Mouse (Mus musculus): ENCODE data around the gene Acacb. TPM values are rescaled to one million over a fixed set of nuclear protein-coding genes. Genes with fewer than 3 reads are reported as not detected.
A peak's percentile ranks its signal among the peaks of the same experiment; 100 is the strongest.

The Acacb gene
- total RNA-seq, 2 experiments from 2014 or later: 113 to 138 TPM

DNA sequence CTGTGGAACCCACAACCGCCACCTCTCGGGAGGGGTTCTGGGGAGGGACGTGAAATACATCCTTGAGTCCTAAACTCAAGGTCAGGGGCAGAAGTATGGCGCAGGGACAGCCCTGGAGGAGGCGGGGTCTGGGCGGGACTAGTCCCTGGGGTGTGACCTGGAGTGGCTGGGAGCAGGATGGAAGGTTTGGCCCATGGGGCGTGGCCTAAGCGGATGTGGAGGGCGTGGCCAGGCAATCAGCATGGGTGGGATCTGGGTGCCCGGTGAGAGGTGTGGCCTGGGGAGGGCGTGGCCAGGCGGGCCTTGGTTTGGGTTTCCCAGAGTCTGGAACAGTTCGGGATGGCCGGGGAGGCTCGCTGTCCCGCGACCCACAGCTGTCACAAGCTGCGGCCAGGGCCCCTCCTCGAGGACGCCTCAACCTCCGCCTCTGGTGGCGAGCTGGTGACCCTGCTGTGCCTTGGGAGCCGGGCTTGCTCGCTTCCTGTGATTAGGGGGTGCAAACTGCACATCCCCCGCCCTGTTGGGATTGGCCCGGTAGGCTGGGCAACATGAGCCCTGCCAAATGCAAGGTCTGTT is 29.3 kb downstream of the Acacb start:
- DNase-seq: peak; percentile 99

DNA sequence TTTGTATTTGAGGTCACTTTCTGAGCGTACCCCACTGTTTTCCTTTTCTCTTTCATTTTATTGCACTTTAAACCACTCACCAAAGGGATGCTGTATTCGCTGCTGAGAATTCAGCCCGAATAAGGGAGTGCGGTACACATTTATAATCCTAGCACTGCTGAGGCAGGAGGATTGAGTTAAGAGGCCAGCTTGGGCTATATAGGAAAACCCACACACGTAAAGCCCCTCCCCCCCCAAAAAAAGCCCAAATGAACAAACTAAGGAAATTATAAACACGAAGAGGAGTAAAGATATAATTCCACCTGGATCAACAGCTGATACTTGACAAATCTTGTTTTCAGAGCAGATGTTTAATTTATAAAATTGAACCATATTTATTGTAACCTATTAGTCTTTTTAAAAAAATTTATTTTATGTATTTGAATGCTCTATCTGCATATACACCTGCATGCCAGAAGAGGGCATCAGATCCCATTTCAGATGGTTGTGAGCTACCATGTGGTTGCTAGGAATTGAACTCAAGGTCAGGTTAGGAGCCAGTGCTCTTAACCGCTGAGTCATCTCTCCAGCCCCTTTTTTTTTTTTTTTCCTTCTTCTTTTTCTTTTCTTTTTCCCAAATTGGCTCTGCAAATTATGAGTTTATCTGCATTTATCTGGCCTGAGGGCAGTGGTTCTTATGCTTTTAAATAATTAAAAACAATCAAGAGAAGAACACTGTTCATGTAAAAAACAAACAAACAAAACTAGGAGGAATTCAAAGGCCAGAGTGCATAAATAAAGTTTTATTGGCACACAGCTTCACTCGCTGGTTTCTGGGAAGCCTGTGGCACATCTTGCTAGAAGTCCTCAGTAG is 30.4 kb downstream of the Acacb start:
- no peak for DNase-seq

DNA sequence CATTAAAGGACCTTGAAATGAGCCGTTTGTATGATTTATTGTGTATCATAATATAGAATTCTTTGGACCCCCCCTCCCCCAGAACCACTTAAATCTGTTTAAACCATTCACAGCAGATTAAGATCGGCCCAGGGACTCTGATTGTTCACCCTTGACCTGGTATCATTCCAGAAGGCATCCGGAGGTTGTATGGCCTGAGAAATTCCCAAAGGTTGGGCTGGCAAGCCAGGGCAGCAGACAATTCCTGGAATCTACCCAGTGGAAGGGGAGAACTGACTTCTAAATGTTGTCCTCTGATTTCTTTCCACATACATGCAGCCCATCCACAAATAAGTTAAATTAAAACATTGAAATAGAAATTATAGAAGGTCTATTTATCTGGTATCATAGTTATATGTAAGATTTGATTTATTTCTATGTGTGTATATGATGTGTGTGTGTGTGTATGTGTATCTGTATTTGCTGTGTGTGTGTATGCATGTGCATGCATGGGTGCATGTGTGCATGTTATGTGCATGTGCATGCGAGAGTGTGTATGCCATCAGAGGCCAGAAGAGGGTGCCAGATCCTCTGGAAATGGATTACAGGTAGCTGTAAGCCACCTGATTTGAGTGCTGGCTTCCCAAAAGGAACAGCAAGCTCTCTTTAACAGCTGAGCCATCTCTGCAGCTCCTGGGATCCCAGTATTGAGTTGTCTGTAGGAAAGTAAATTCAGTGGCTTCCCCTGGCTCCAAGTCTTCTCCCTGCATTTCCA is 31.8 kb downstream of the Acacb start:
- DNase-seq: peak; percentile 59

DNA sequence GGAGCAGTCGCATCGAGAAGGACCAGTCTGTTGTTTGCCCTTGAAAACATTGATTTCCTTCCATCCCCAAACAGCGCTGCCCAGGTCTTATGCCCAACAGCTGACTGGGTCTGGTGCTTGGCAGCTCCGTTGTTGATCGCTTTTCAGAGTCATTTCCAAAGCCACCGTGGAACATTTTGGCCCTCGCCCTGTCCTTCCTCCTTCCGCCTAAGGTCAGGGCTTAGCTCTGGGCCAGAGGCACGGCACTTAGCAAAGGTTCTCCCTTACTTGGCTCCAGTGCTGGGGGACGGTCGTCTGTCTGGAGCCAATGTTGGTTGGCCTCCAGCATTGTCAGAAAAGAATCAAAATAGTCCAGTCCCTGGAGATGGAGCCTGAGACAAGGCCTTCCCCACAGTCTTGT is 33.2 kb downstream of the Acacb start:
- DNase-seq: peak; percentile 77

DNA sequence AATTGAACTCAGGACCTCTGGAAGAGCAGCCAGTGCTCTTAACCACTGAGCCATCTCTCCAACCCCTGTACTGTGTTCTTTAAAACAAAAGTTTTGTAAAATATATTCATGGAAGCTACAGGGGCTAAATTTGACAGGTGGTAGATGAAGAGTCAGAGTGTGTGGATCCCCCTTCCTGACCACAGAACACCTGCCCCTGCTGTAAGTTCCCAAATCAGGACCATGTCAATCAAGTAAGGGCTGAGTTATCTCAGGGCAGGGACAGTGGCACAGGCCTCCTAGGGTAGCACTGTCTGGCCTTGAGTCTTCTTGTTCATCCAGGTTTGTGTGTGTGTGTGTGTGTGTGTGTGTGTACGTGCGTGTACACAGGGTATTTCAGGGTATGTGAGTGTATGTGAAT is 37.2 kb downstream of the Acacb start:
- no peak for DNase-seq

DNA sequence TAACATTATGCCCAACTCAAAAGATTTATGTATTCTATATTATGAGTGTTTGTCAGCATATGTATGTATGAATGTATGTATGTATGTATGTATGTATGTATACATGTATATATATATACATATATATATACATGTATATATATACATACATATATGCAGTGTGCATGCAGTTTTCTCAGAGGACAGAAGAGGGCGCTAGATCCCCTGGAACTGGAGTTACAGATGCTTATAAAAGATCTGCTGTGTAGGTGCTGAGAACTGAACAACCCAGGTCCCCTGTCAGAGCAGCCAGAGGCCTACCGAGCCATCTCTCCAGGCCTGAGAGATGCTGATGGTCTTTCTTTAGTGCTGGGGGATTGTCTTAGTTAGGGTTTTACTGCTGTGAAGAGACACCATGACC is 40.8 kb downstream of the Acacb start:
- no peak for DNase-seq

DNA sequence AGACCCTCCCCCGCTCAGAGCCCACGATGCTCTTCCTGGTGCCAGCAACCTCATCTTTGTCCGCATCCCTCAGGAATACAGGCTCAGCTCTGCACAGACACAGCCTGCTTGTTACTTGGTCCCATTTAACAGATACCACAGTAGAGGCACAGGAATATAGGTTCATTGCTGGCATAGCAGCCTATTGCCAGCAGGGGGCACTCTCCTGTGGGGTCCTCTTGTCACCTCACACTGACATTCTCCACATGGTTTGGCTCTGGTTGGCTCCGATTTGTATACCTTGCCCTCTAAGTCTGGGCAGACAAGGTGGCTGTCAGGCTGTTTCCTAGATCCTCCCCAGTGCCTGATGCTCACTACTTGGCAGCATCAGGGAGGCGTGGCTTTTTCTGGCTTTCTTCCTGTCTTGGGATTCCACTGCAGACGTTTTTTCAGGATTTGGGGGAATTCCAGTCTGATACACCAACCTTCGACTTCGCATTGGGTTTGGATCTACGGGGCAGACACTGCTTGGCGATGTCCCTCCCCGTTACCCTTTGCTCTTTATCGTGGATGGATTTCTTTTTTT is 42.6 kb downstream of the Acacb start:
- no peak for DNase-seq

DNA sequence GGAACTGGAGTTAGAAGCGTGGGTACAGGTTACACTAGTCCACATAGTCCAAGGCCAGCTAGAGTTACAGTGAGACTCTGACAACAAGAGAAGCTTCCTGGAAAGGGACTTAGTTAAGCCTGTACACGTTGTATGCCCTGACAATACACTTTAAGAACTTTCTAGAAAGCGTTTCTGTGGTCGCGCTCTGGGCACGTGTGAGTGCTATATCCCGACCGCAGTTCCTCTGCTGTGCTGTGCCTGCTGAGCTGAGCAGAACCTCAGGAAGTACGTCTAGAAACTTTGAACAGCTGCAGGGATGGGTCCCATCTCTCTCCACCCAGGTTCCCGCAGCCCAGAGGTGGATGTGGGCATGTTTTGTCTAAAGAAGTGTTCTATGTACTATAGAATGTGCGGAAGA is 47.8 kb downstream of the Acacb start:
- DNase-seq: no peak

DNA sequence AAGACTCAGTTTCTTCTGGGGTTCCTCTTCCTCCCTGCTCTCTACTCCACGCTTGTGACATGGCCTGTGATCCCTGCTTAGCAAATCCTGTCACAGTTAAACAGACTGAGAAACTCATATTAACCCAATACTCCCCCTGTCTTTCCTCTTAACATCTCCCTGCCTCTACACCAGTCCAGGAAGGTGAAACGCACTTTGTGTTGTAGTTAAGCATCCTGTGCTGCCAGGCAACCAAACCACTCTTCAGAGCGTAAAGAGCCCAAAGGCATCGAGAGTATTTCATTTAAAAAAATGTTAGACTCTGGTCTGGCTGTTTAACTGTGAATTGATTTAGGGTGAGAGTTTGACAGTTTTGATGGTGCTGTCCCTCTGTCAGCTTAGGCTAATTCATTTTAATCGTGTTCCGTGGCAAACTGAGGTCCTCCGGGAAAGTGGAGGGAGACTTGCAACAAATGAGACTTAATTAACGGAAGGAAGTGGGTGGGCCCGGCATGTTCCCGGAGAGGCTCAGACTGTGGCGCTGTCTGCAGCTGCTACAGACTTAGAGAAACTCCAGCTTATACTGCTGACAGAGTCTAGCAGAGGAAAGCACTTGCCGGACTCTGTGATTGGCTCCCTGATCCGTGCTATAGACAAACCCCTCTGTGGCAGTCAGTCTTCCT is 52.9 kb downstream of the Acacb start:
- peak; percentile 27 for DNase-seq

DNA sequence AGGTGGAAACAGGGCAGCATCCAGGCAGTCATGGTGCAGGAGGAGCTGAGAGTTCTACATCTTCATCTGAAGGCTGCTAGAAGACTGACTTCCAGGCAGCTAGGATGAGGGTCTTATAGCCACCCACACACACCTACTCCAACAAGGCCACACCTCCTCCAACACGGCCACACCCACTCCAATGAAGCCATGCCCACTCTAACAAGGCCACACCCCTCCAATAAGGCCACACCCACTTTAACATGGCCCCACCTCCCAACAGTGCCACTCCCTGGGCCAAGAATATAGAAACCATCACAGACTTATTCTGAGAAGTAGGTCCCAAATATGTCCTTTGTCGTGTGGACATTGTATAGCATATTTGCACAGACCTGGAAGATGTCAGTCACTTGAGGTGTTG is 59.8 kb downstream of the Acacb start:
- DNase-seq: no peak

DNA sequence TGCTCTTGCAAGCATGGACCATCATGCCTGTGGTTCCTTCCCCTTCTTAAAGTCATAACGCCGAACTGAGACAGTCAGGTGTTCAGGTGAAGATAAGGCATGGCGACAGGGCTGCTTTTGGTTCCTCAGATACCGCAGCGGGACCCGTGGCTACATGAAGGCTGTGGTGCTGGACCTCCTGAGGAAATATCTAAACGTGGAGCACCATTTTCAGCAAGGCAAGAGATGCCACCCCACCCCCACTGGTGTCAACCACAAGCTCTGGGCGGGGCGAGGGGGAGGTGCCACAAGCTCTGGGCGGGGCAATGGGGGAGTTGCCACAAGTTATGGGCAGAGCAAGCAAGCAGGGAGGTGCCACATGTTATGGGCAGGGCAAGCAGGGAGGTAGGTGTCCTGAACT is 66.8 kb downstream of the Acacb start:
- DNase-seq: peak; percentile 30

DNA sequence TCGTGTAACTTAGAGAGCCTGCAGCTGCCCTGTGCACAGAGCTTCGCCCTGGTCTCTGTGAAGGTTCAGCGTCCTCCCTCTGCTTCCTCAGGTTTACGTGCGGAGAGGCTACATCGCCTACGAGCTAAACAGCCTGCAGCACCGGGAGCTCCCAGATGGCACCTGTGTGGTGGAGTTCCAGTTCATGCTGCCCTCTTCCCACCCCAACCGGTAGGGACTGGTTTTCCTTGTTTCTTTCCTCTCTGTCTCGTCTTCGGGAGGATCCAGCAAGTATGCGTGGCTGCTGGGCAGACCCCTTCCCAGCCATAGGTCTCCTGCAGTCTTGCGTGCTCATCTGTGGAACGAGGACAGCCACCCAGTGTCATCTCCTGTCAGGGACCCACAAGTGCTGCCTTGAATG is 72.4 kb downstream of the Acacb start:
- no peak for DNase-seq

DNA sequence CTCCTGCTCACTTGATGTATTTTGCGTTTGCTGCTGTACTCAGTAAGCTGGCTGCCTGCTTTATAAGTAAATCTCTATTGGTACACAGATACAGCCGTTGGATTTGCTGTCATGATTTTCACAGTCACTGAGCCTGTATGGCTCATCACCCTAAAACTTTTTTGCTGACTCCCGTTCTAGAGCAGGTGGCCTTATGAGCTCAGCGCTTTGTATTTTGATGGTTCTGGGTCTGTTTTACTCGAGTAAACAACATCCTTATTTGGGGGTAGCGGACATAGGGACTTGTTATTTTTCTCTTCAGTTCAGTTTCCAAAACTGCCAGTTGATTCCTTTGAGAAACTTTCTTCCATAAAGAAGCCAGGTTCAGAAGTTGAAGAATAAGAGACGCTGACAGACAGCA is 79.7 kb downstream of the Acacb start:
- DNase-seq: no peak

DNA sequence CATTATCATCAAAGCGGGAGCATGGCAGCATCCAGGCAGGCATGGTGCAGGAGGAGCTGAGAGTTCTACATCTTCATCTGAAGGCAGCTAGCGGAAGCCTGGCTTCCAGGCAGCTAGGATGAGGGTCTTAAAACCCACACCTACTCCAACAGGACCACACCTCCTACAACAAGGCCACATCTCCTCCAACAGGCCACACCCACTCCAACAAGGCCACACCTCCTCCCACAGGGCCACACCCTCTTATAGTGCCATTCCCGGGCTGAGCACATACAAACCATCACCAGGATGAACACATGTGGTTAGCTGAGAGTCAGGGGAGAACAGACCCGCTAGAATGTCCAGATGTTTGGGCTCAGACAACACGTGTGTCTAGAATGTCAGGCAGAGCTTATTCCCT is 82.6 kb downstream of the Acacb start:
- DNase-seq: no peak

DNA sequence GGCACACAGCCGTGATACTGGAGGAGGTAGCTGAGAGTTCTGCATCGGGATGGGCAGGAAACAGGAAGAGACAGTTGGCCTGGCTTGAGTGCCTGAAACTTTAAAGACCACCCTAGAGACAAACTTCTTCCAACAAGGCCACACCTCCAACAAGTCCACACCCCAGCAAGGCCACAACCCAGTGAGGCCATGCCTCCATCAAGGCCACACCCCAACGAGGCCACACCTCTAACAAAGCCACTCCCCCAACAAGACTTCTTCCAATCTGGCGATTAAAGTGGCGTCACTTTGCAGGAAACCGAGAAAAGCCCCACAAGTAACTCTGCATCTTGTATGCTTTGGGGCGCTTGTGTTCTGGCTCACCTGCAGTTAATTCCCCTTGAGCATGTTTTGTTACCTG is 92.6 kb downstream of the Acacb start:
- DNase-seq: peak; percentile 18

DNA sequence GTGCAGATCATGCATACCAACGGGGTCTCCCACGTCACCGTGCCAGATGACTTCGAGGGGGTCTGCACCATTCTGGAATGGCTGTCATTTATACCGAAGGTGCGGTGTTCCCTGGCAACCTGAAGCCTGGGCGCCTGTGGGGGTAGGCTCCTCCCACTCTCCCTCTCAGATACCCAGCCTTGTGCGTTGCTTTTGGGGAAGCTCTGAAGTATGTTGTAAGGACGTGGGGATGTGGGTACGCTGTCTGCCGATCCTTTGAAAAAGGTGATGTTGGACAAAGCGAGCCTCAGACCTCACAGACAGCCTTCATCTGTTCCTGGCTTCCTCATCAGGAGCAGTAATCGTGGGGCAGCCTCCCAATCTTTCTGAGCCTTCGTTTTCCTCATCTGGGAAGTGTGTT is 93.4 kb downstream of the Acacb start:
- no peak for DNase-seq

DNA sequence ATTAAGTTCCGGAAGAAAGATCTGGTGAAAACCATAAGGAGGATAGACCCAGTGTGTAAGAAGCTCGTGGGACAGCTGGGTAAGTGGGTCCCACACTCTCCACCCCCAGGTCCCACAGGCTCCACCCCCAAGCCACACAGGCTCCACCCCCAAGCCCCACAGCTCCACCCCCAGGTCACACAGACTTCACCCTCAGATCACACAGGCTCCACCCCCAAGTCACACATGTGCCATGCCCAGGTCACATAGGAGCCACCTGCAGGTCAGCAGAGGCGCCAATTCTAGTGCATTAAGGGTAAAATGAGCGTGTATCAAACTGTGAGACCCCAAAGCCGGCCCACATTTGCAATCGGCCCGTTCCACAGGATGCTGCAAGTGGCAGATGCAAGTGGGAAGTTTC is 100.1 kb downstream of the Acacb start:
- DNase-seq: no peak

DNA sequence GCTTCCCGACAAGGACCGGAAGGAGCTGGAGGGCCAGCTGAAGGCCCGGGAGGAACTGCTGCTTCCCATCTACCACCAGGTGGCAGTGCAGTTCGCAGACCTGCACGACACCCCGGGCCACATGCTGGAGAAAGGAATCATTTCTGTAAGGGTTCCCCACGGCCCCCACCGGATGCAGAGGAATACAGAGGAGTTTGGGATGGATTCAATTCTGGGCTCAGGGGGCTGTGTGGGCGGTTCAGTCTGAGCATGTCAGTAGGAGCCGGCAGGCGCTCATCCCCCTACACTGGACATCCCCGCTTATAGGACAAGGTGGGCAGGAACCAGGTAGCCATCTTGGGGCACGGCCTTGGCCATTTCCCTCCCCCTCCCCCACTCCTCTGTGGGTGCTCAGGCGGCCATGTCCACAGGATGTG is 101.8 kb downstream of the Acacb start:
- DNase-seq: peak; percentile 85

DNA sequence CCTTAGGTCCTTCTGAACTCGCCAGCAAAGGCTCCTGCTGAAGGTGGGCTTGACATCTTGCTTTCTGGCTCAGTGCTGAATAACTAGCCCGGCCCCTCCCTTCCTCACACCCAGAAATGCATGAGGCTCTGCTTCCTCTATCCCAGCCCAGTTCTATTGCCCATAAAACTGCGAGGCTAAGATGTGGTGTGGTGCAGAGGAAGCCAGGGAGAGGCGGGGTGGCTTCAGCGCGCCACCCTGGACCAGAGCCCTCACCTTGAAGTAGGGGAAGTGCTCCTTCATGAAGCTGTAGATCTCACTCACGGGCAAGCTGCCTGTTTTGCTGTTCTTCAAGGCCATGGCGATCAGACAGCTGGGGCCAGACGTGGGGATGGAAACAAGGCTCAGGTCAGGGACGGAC is 113.2 kb downstream of the Acacb start:
- no peak for DNase-seq

DNA sequence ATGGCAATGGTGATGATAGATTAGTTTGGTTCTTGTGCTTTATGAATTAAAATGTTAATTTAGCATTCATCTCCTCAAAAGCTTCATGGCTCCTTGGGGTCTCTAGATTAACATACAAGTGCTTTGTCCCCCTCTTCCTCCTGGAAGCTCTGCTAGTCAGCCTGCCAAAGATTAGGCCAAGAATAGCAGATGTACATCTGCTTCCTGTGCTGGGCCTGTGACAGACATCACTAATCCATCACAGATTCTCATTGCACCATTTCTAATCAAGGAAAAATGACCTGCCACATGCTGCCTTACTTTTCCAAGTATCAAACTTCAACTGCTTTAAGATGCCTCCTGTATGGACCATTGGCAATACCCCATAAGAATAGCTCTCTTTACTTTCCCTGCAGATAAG is 115.2 kb downstream of the Acacb start:
- DNase-seq: no peak

DNA sequence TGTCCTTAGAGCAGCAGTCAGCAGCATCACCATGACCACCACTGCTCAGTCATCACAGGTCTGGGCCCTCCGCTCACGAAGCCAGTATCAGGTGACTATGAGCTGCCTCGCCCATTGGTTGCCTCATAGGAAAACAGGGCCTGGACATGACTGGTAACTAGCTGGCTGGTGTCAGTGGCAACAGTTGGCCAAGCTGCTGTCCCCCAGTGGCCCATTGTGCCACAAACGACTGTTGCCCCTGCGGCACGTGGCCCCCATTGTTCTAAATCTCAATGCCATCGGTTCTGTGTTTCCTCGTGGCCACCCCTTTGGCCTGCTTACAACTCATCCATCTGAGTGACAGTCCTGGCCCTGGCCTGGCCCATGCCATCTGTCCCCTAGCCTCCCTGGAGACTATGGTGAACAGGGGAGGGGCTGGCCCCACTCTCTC is 117.7 kb downstream of the Acacb start:
- no peak for DNase-seq

DNA sequence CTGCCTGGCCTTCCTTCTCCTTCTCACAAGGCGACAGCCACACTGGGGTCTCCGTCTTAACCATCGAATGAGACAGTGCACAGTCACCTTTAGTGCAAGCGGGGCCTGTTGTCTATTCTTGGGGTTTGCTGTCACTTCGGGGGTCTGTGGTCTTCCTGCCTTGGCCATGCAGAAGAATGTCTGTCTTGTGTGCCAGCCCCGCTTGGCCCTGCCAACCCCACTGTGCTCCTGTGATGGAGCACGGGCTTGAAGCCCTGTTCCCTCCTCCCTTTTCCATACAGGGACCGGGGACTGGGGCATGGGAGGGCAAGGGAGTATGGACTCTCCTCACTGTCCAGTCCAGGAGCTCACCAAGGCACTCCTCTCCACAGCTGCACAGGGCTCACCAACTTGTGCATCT is 118.5 kb downstream of the Acacb start:
- DNase-seq: no peak

DNA sequence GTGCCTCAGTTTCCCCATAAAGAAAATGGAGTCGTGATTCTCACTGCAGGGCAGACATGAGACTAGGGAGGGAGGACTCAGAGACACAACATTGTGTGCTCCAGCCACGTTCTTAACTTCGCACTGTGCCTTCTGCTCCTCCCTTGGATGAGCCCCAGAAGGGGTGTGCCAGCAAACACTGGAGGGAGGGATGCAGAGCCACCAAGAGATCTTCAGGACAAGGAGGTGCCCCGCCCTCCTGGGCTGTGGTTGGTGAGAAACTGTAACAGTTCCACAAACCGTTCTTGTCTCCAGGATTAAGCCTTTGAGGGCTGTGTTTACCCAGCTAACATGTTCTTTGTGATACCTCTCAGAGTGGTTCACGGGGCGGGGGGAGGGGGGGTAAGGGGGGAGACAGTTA is 122.3 kb downstream of the Acacb start:
- DNase-seq: no peak
